Mouse (Mus musculus): Measurements from ENCODE around the gene Iqsec3.

GRCm38 (mm10) chr6:121517726-121518125 is 44.2 kb upstream of the Iqsec3 start:
- TF ChIP-seq CTCF (IDR thresholded peaks at IDR 0.05; ENCODE audit: extremely low read depth, insufficient read depth, low read length), result no peak
- TF ChIP-seq POLR2A (IDR thresholded peaks at IDR 0.05; ENCODE audit: extremely low read depth, insufficient read depth, low read length), result no peak

All from cortical plate, adult 2 months (tissue).